Mouse (Mus musculus): ENCODE measurements at regions not wholly inside any gene's neighbourhood (a gene's known extent, or its start where the extent isn't known, plus 50 kb on each side); places are given as distances from the start of the nearest gene placed in this dataset.

GRCm38 (mm10) chr5:43137777-43138176, 95.2 kb upstream of the Cpeb2 start:
- no peak for DNase-seq (ENCODE audit: low spot score)

- DNase-seq (ENCODE audit: low spot score) = no peak
These were observed 94.0 kb upstream of the Cpeb2 start for GRCm38 (mm10) chr5:43138931-43139486.

DNA sequence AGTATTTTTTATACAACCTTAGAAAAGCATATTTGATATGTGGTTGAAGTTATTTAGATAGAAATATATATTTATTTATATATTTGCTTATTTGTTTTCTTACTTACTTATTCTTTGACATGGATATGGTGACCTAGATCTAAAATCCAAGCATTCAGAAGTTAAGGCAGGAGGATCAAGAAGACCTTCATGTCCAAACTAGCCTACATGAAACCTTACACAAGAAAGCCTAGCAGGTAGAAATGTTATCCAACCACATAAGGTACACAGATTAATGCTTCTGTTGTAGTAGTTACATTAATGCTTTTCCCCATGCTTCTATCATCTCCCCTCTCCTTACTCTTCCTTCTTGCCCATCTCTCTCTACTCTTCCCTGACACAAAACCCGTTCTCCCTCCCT, 93.2 kb upstream of the Cpeb2 start:
- DNase-seq (ENCODE audit: low spot score) = no peak

- no peak for DNase-seq (ENCODE audit: low spot score)
These were observed 87.0 kb upstream of the Cpeb2 start for GRCm38 (mm10) chr5:43145939-43146338.

DNA sequence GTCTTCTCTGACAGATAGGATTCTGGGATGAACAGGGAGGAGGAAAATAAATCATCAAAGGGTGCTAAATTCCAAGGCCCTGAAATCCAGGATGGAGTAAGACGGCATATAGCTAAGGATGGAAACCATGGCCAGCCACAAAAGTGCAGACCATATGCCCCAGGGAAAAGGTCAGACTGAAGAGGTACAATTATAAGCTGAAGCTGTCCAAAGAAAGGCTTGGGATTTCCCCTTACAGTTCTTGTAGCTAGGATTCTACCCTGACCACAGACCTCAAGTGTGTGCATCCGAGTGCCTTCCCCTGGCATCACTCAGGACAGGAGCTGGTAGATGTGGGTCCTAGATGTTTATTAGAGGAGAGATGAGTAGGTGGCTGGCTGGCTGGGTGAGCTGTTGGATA, 86.0 kb upstream of the Cpeb2 start:
- no peak for DNase-seq (ENCODE audit: low spot score)

DNA sequence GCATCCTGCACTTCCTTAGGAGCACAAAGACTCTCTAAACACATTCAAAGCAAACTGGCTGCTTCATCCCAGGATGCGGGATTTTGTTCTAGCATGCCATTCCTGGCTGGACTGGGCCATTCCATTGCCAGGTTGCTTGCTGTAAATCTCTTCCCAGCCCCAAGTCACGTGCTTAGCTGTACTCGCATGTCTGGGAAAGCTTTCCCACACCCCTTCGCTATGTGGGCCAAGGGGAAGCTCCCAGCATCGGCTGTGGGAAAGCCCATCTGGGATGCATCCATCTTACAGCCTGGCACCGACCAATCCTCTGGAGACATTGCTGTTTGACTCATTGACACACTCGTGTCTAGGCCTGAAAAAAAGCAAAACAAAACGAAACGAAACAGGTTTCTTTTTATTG, 84.5 kb upstream of the Cpeb2 start:
- DNase-seq (ENCODE audit: low spot score) = peak; percentile 11

GRCm38 (mm10) chr5:43149559-43149958, 83.4 kb upstream of the Cpeb2 start:
- peak; percentile 79 for DNase-seq (ENCODE audit: low spot score)

- peak; percentile 17 for DNase-seq (ENCODE audit: low spot score)
These were observed 81.7 kb upstream of the Cpeb2 start for GRCm38 (mm10) chr5:43151099-43151774.

- no peak for DNase-seq (ENCODE audit: low spot score)
These were observed 80.8 kb upstream of the Cpeb2 start for GRCm38 (mm10) chr5:43152119-43152611.

- DNase-seq (ENCODE audit: low spot score) = no peak
These were observed 80.1 kb upstream of the Cpeb2 start for GRCm38 (mm10) chr5:43152881-43153280.

GRCm38 (mm10) chr5:43156771-43157170, 76.2 kb upstream of the Cpeb2 start:
- no peak for DNase-seq (ENCODE audit: low spot score)

DNA sequence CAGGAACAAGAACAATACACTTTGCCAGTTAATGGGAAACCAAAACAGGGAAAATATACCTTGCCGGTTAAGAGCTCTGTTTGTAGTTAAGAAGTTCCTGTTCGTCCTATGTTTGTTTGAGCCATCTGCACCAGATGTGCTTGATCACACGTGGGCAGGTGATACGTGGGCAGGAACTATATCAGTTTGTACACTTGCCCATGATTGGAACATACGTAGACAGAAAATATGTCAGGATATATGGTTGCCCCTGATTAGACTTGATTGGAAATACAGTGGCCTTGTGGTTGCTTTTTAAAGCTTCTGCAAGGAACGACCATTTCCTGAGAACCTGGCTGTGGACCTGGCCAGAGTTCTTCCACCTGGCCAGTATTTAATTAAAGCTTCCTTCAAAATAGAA, 72.8 kb upstream of the Cpeb2 start:
- no peak for DNase-seq (ENCODE audit: low spot score)

DNA sequence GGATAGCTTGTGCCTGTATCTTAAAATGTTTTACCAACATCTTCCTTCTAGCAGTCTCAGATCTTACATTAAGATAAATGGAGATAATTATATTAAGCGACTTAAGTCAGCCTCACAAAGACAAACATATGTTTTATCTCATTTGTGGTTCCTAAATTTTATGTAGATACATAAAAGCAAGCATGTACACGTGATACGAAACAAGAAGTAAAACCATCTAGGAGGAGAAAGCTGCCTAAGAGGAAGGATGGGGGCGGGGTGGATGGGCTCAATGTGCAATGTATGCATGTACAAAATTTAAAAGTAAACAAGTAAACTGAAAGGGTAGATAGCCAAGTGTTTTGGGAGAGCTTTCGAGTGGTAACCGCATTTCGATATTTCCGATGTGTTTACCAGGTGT, 51.5 kb upstream of the Cpeb2 start:
- no peak for DNase-seq (ENCODE audit: low spot score)

Measured in yolk sac, embryonic 10.5 days (tissue).